Comparison of ENCODE assay signal across 10 mouse cellular contexts in the genomic region with DNA sequence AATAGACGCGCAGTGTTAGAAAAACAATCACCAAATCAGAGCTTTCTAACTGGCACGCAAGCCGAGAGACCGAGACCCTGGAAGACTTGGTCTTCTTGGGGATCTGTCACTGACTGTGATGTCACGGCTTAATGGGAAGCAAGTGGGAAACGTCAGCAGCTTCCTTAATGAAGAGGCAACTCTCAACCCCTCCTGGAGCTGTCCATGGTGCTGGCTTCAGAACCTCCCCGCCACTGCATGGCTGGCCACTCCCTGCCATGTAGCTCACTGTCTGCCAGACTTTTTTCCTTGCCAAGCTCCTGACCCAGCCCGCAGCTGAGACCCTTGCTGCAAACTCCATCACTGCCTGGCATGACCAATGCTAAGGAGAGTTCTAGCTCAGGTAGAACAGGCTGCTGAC.
DNase-seq lines count a peak whose midpoint lies in the region; ATAC-seq and TF ChIP-seq lines count a peak whose summit lies in the region.
"Had no signal": no experiment of that assay in that cellular context is flagged by ENCODE, and none has a peak within 500 bp of the region (broad histone marks: within the 10 kb centered on the region; RNA-seq: fewer than 3 reads in every experiment).

No protein-coding gene starts in this region.

- H3K4me3 ChIP-seq in kidney, postnatal 0 days (replicated peaks; ENCODE audit: low read depth, low read length): no peak overlapping the region
- no peak overlapping the region for H3K4me3 ChIP-seq in G1E (ENCODE audit: low read depth, low read length)
- no peak overlapping the region for H3K4me3 ChIP-seq in liver, embryonic 11.5 days (ENCODE audit: low read depth, low read length)
- H3K4me3 ChIP-seq: embryonic facial prominence, embryonic 12.5 days; liver, embryonic 15.5 days had no signal

- DNase-seq in kidney, postnatal 0 days (ENCODE audit: low spot score): peak; percentile 78
- no peak for DNase-seq in kidney, adult 11 months
- peak; percentile 26 for DNase-seq in G1E (ENCODE audit: low spot score)
- peak; percentile 24 to 27 for DNase-seq in adrenal gland, postnatal 4 days (ENCODE audit: low spot score in 2 of 2)
- DNase-seq in liver, embryonic 11.5 days (ENCODE audit: low spot score): peak; percentile 73
- peak; percentile 45 for DNase-seq in yolk sac, embryonic 10.5 days (ENCODE audit: low spot score)
- DNase-seq in left cerebral cortex, adult 11 months (ENCODE audit: low spot score): no peak
- DNase-seq in cerebellum, postnatal 4 days (ENCODE audit: low spot score in 2 of 2): no peak

- H3K9ac ChIP-seq in kidney, postnatal 0 days (ENCODE audit: low read depth, low read length): no peak overlapping the region
- no peak overlapping the region for H3K9ac ChIP-seq in liver, embryonic 11.5 days (ENCODE audit: low read depth, low read length)
- H3K9ac ChIP-seq: embryonic facial prominence, embryonic 12.5 days; liver, embryonic 15.5 days had no signal

- no peaks in the 10 kb centered on the region for H3K9me3 ChIP-seq in kidney, postnatal 0 days (replicated peaks; ENCODE audit: low read length)
- H3K9me3 ChIP-seq in G1E (replicated peaks): no peaks in the 10 kb centered on the region
- H3K9me3 ChIP-seq in liver, embryonic 11.5 days (ENCODE audit: control insufficient read depth, low read length): no peaks in the 10 kb centered on the region
- H3K9me3 ChIP-seq: embryonic facial prominence, embryonic 12.5 days; liver, embryonic 15.5 days had no signal

- ATAC-seq in kidney, postnatal 0 days (replicated peaks; ENCODE audit: low FRiP score, low read depth): no peak
- ATAC-seq in G1E (ENCODE audit: extremely low read depth, insufficient number of reproducible peaks, low FRiP score, poor library complexity, severe bottlenecking): no peak
- no peak for ATAC-seq in liver, embryonic 11.5 days (replicated peaks; ENCODE audit: low FRiP score)

- H3K27me3 ChIP-seq in kidney, postnatal 0 days (ENCODE audit: insufficient read depth, low read length): no peaks in the 10 kb centered on the region
- H3K27me3 ChIP-seq in G1E (ENCODE audit: insufficient read depth, low read length): no peaks in the 10 kb centered on the region
- H3K27me3 ChIP-seq in liver, embryonic 11.5 days (replicated peaks; ENCODE audit: control insufficient read depth, insufficient read depth, low read length): no peaks in the 10 kb centered on the region
- H3K27me3 ChIP-seq: embryonic facial prominence, embryonic 12.5 days; liver, embryonic 15.5 days had no signal

- no peak for TF ChIP-seq CTCF in kidney, postnatal 0 days (IDR thresholded peaks at IDR 0.05; ENCODE audit: low read depth)
- TF ChIP-seq CTCF in G1E (IDR thresholded peaks at IDR 0.05; ENCODE audit: low read depth, low read length): no peak

- 30% methylated on average over 9 of the region's 9 CpGs for WGBS in kidney, postnatal 0 days
- WGBS in liver, embryonic 11.5 days: 25% methylated on average over 9 of the region's 9 CpGs

- no peak overlapping the region for H3K4me2 ChIP-seq in kidney, postnatal 0 days (ENCODE audit: low read length)
- H3K4me2 ChIP-seq in liver, embryonic 11.5 days: no peak overlapping the region
- H3K4me2 ChIP-seq: embryonic facial prominence, embryonic 12.5 days; liver, embryonic 15.5 days had no signal

- H3K4me1 ChIP-seq in kidney, postnatal 0 days (replicated peaks; ENCODE audit: insufficient read depth, low read length): no peaks in the 10 kb centered on the region
- H3K4me1 ChIP-seq in G1E (ENCODE audit: insufficient read depth, low read depth, low read length): no peaks in the 10 kb centered on the region
- no peaks in the 10 kb centered on the region for H3K4me1 ChIP-seq in liver, embryonic 11.5 days (replicated peaks; ENCODE audit: control insufficient read depth, insufficient read depth, low read length)
- H3K4me1 ChIP-seq: embryonic facial prominence, embryonic 12.5 days; liver, embryonic 15.5 days had no signal

- H3K36me3 ChIP-seq in kidney, postnatal 0 days (ENCODE audit: insufficient read depth, low read length): no peaks in the 10 kb centered on the region
- no peaks in the 10 kb centered on the region for H3K36me3 ChIP-seq in G1E (replicated peaks)
- no peaks in the 10 kb centered on the region for H3K36me3 ChIP-seq in liver, embryonic 11.5 days (ENCODE audit: control insufficient read depth, insufficient read depth, low read length)
- H3K36me3 ChIP-seq: embryonic facial prominence, embryonic 12.5 days; liver, embryonic 15.5 days had no signal

- H3K27ac ChIP-seq in kidney, postnatal 0 days: no peak overlapping the region
- H3K27ac ChIP-seq in liver, embryonic 11.5 days (ENCODE audit: low read depth, low read length): no peak overlapping the region
- H3K27ac ChIP-seq: embryonic facial prominence, embryonic 12.5 days; liver, embryonic 15.5 days had no signal

Comparison
In these comparisons a context has a peak if more than half of its experiments do, and no peak if none do; other contexts are left out.
1. DNase-seq: peak in kidney, postnatal 0 days (single experiment), G1E (single experiment), adrenal gland, postnatal 4 days (2 of 2), liver, embryonic 11.5 days (single experiment) and yolk sac, embryonic 10.5 days (single experiment); none in kidney, adult 11 months (single experiment), left cerebral cortex, adult 11 months (single experiment) and cerebellum, postnatal 4 days (0 of 2).